Mouse (Mus musculus) erythroblast, embryonic 14.5 days (primary cell): ENCODE measurements around the gene Usp18. TPM values are rescaled to one million over a fixed set of nuclear protein-coding genes. Genes with fewer than 3 reads are reported as not detected.

ENCODE experiments used
- H3K27me3 ChIP-seq: 2 replicates; pipeline ENCODE4 v1.6.1; 2012; ENCODE audit warnings: inconsistent platforms; ENCODE audit not compliant: control insufficient read depth
- H3K36me3 ChIP-seq: 2 replicates; pipeline ENCODE4 v1.6.1; 2012; ENCODE audit warnings: mild to moderate bottlenecking, inconsistent platforms; ENCODE audit not compliant: control insufficient read depth
- H3K4me1 ChIP-seq: 2 replicates; pipeline ENCODE4 v1.6.1; 2012; ENCODE audit warnings: inconsistent platforms; ENCODE audit not compliant: control insufficient read depth
- H3K4me3 ChIP-seq: replicated peaks from 2 replicates; pipeline ENCODE3; 2012; ENCODE audit warnings: moderate library complexity, mild to moderate bottlenecking, inconsistent platforms
- H3K9me3 ChIP-seq: 2 replicates; pipeline ENCODE4 v1.6.1; 2012; ENCODE audit warnings: low read length, inconsistent platforms, mixed read lengths; ENCODE audit not compliant: control insufficient read depth
- GATA1 ChIP-seq: IDR thresholded peaks from 2 replicates; pipeline ENCODE4 v1.6.1; 2012; ENCODE audit warnings: low read length, inconsistent platforms, mixed read lengths
- TAL1 ChIP-seq: IDR thresholded peaks from 3 replicates; pipeline ENCODE4 v1.6.1; 2012; ENCODE audit warnings: low read length, inconsistent platforms, mixed read lengths
- polyA plus RNA-seq: library from polyadenylated mRNA; stranded (reverse); fragments of >175 nt; gene quantifications from 2 replicates; pipeline ENCODE4 v1.2.3, GENCODE M21; 2012

Usp18 gene
- polyA plus RNA-seq, 1 experiment = not detected

- Histone ChIP-seq H3K4me1 (no peaks in the 10 kb centered on the region), H3K36me3 (peaks cover 17% of the 10 kb centered on the region), H3K9me3 (no peaks in the 10 kb centered on the region), H3K27me3 (no peaks in the 10 kb centered on the region), H3K4me3 (no peak overlapping the region)
- no peak for TF ChIP-seq TAL1
- TF ChIP-seq GATA1 = no peak
Observed at GRCm38 (mm10) chr6:121262496-121262895, 16.8 kb downstream of the Usp18 start.

GRCm38 (mm10) chr6:121270156-121270555 is 24.4 kb downstream of the Usp18 start:
- Histone ChIP-seq H3K9me3 (no peaks in the 10 kb centered on the region), H3K36me3 (no peaks in the 10 kb centered on the region; the same call in 1 of the 2 replicates), H3K4me3 (no peak overlapping the region), H3K27me3 (no peaks in the 10 kb centered on the region), H3K4me1 (peaks cover 10% of the 10 kb centered on the region)
- TF ChIP-seq TAL1 = no peak

DNA sequence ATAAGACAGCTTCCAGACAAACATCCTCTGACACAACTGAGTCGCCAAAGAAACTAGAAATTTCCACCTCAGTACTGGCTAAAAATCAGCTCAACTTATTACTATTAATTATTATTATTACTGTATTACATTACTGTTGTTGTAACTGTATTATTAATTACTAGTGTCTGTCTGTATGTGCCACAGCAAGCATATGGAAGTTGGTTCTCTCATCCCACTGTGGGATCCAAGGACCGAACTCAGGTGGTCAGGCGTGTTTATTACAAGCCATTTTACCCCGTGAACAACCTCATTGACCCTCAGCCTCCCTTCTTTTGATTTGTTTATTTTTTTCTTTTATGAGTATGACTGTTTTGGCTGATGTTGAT is 26.0 kb downstream of the Usp18 start:
- TF ChIP-seq GATA1 = no peak
- TF ChIP-seq TAL1 = no peak
- peaks cover 10% of the 10 kb centered on the region for H3K4me1 ChIP-seq
- no peaks in the 10 kb centered on the region for H3K36me3 ChIP-seq

DNA sequence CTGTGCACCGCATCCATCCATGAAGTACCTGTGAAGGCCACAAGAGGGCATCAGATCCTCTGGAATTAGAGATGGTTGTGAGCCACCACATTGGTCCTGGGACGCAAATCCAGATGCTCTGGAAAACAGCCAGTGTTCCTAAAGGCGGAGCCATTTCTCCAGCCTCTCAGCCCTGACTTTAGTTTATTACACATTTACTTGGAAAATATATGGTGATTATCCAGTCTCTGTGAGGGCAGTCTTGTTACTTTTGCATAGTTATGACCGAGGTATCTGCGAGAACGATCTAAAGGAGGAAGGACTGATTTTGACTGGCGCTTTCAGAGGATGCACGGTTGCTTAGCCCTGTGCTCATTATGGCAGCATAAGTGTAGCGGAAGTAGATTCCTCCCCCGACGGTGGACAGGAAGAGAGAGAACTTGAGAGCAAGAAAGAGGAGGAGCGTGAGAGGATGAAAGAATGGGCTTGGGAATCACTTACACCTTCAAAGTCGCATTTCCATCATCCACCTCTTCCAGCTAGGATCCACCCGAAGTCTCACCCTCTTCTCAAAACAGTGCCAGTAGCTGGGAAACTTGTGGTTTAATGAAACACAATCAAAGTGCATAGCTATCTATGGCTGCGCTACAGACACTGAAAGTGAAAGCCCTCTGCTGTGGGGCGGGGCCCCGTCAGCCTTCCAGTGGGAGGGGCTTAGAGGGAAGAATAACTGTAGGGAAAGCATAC is 26.5 kb downstream of the Usp18 start:
- no peaks in the 10 kb centered on the region for H3K27me3 ChIP-seq
- H3K36me3 ChIP-seq = no peaks in the 10 kb centered on the region
- TF ChIP-seq TAL1 = no peak
- peak; percentile 22; the same call in 1 of the 2 replicates for TF ChIP-seq GATA1
- H3K4me1 ChIP-seq = peaks cover 10% of the 10 kb centered on the region
- no peaks in the 10 kb centered on the region for H3K9me3 ChIP-seq
- H3K4me3 ChIP-seq = peak overlapping the region; percentile 75

More for the DNA sequence above, 26.0 kb downstream of the Usp18 start:
- Histone ChIP-seq H3K9me3 (no peaks in the 10 kb centered on the region), H3K4me3 (peak overlapping the region; percentile 75), H3K27me3 (no peaks in the 10 kb centered on the region)

DNA sequence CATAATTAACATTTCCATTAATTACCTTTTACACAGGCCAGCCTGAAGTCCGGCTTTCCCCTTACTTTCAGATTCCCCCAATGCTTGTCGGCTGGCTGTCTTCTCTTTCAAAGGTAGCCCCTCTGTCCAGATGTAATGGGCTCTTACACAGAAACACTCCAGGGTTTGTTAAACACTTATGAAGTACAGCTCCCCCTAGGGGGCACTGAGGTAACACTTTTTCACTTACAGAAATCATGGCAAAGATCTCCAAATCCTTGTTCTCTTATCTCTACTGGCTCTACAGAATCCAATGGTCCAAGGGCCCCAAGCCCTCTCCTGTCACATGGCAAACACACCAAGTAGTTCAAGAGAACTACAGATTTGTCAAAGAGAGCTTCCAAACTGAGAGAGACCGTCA is 28.6 kb downstream of the Usp18 start:
- Histone ChIP-seq H3K9me3 (no peaks in the 10 kb centered on the region), H3K27me3 (peaks cover 5% of the 10 kb centered on the region; the same call in 1 of the 2 replicates), H3K4me1 (peaks cover 10% of the 10 kb centered on the region), H3K4me3 (no peak overlapping the region), H3K36me3 (no peaks in the 10 kb centered on the region)
- TF ChIP-seq GATA1 (no peak), TAL1 (no peak)

GRCm38 (mm10) chr6:121284132-121284531 is 38.4 kb downstream of the Usp18 start:
- no peaks in the 10 kb centered on the region for H3K36me3 ChIP-seq
- no peaks in the 10 kb centered on the region for H3K9me3 ChIP-seq
- H3K4me1 ChIP-seq = no peaks in the 10 kb centered on the region
- H3K4me3 ChIP-seq = no peak overlapping the region
- no peak for TF ChIP-seq TAL1
- TF ChIP-seq GATA1 = no peak
- H3K27me3 ChIP-seq = no peaks in the 10 kb centered on the region

GRCm38 (mm10) chr6:121299317-121299716 is 53.6 kb downstream of the Usp18 start:
- Histone ChIP-seq H3K4me1 (no peaks in the 10 kb centered on the region), H3K36me3 (no peaks in the 10 kb centered on the region), H3K27me3 (peaks cover 6% of the 10 kb centered on the region), H3K9me3 (no peaks in the 10 kb centered on the region), H3K4me3 (no peak overlapping the region)
- TF ChIP-seq GATA1 (no peak), TAL1 (no peak)

GRCm38 (mm10) chr6:121299954-121300353 is 54.2 kb downstream of the Usp18 start, which contains the start of gene Slc6a13:
Gene Slc6a13, plus strand, starts transcription at chr6:121300227.
- Histone ChIP-seq H3K36me3 (no peaks in the 10 kb centered on the region), H3K4me3 (peak within 1 kb of the TSS; percentile 19), H3K4me1 (no peaks in the 10 kb centered on the region), H3K9me3 (no peaks in the 10 kb centered on the region), H3K27me3 (peaks cover 6% of the 10 kb centered on the region)
- no peak for TF ChIP-seq TAL1
- no peak for TF ChIP-seq GATA1

DNA sequence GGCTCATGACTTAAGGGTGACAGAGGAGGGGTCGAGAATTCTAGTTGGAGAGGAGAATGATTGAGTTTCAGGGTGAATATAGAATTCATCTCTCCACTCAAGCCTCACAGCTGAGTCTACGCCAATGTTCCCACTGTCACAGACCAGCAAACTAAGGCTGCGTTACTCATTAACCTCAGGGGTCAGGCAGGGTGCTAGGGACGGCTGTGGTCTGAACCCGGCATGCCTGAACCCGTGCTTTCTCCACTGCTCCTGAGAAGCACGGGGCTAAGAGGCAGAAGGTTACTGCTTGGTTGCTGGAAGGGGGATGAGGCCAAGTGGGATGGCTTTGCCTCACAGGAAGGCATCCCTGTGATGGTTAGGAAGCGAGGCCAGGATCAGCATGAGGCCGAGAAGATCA is 54.8 kb downstream of the Usp18 start:
- Histone ChIP-seq H3K9me3 (no peaks in the 10 kb centered on the region), H3K4me3 (peak overlapping the region; percentile 19), H3K36me3 (no peaks in the 10 kb centered on the region), H3K4me1 (no peaks in the 10 kb centered on the region), H3K27me3 (peaks cover 6% of the 10 kb centered on the region)
- no peak for TF ChIP-seq GATA1
- TF ChIP-seq TAL1 = no peak
